Mouse (Mus musculus) central nervous system, embryonic 18 days (tissue): Measurements from ENCODE around the gene Atr. TPM values are rescaled to one million over a fixed set of nuclear protein-coding genes. Genes with fewer than 3 reads are reported as not detected.

Experiments
- polyA plus RNA-seq: library from polyadenylated mRNA; depleted of rRNA; stranded (reverse); fragments of >200 nt; gene quantifications from 2 replicates; pipeline ENCODE4 v1.2.3, GENCODE M21; 2012; rRNA removed

Atr gene
- 10.7 and 12.4 TPM in 2 replicates for polyA plus RNA-seq

DNA sequence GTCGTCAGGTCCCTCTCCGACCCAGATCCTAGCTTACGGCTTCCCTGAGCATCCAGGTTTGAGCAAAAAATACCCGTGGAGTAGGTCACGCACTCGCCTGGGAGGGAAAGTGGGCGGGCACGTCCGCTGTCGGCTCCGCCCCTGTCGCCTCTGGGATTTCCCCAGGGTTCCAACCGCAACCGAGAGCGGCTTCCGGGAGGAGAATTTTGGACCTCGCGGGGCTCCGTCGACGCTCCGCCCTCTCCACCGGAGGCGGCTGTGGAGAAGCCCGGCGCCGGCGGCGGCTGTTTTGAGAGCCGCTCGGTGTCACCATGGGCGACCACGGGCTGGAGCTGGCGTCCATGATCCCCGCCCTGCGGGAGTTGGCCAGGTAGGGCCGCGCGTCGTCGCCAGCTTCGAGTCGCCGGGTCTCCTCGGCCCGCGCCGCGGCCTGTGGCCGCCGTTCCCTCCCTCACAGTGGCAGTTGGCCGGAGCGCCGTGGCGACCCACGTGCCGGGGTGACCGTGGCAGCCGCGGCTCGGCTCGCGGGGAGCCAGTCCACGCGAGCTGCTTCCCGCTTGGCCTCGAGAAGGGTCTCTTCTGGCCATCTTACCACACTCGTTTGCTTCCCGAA is at the start of gene Atr:
TSS of gene Atr (plus strand) at position 184 of the 613 bp plus-strand sequence.

DNA sequence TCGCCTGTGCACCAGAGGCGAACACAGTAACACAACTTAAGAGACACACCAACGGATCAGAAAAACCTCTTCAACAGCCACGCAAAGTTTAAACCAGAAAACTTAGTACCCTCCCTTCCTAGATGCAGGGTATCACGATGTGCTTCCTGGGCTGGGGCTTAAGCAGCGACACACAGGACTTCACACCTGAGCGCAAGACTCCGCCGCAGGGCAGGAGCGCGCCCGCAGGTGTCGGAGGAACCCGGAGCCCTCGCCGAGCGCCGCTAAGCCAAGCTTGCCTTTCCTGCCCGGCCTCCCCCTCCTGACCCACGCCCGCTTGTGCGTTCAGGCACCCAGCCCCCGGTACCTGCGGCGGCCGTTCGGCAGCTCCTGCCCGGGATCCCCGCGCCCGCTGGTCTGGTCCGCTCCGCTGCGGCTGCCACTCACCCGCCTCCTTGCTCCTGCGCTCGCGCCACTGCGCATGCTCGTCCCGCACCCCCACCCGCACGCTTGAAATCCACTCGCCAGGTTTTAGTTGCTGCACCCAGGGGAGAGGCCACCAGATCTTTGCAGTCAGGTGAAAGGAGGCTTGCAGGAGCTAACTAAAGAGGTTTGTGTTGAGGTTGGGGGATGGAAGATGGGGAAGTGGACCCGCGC is 12.5 kb upstream of the Atr start, which contains the start of gene Pls1:
TSS of gene Pls1 (minus strand) at position 487 of the 636 bp plus-strand sequence.

DNA sequence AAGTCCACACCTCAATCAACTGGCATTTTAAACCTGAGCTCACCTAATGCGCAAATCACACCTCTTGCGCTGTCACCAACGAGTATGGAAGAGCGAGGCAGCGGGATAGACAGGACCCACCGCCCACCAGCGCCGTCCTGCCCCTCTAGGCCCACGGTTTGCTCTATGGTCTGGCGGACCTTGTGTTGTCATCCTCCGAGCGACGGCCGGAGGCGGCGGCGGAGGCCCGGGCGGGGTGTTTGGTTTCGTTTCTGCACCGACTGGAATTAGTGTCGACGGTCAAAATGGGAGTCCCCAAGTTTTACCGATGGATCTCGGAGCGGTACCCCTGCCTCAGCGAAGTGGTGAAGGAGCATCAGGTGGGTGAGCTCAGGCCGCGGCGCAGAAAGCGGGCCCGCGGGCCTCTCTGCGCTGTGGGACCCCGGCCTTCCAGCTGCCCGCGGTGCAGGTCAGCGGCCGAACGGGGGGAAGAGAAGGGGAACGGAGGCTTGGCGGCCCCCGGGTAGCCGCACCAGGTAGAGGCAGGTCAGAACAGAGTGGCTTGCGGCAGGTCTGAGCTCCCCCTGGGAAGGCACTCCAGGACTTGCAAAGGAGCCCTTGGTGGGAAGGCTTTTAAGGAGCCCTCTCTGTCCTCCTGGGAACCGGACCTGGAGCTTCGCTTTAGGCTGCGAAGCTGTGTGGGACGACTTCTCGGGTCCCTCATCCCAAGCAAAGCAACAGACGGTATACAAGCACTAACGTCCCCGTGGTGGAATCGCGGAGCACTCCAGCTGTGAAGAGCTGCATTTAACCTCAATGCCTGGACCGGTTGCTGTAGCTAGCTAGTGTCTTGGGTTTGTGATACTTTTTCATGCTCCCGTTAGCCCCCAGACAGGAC is 97.4 kb downstream of the Atr start, which contains the start of gene Xrn1:
TSS of gene Xrn1 (plus strand) at position 176 of the 877 bp plus-strand sequence.

Other genes starting within 250 kb of the Atr start
- 0.24 and 0.40 TPM in 2 replicates for gene Pcolce2, start 220.0 kb upstream of the Atr start, polyA plus RNA-seq
- gene Trpc1, start 107.2 kb upstream of the Atr start, polyA plus RNA-seq = 12.9 and 13.6 TPM in 2 replicates
- gene Pls1, start 12.3 kb upstream of the Atr start, polyA plus RNA-seq = 1.2 TPM in 2 replicates
- gene Xrn1, start 97.2 kb downstream of the Atr start, polyA plus RNA-seq = 15.3 and 16.9 TPM in 2 replicates